Mouse (Mus musculus) erythroblast, embryonic 14.5 days (primary cell): ENCODE data around the gene Aldh4a1. TPM values are rescaled to one million over a fixed set of nuclear protein-coding genes. Genes with fewer than 3 reads are reported as not detected.
A peak's percentile ranks its signal among the peaks of the same experiment; 100 is the strongest.

Source experiments
- H3K27me3 ChIP-seq: 2 replicates; pipeline ENCODE4 v1.6.1; 2012; ENCODE audit warnings: inconsistent platforms; ENCODE audit not compliant: control insufficient read depth
- H3K36me3 ChIP-seq: 2 replicates; pipeline ENCODE4 v1.6.1; 2012; ENCODE audit warnings: mild to moderate bottlenecking, inconsistent platforms; ENCODE audit not compliant: control insufficient read depth
- H3K4me1 ChIP-seq: 2 replicates; pipeline ENCODE4 v1.6.1; 2012; ENCODE audit warnings: inconsistent platforms; ENCODE audit not compliant: control insufficient read depth
- H3K4me3 ChIP-seq: replicated peaks from 2 replicates; pipeline ENCODE3; 2012; ENCODE audit warnings: moderate library complexity, mild to moderate bottlenecking, inconsistent platforms
- H3K9me3 ChIP-seq: 2 replicates; pipeline ENCODE4 v1.6.1; 2012; ENCODE audit warnings: low read length, inconsistent platforms, mixed read lengths; ENCODE audit not compliant: control insufficient read depth
- GATA1 ChIP-seq: IDR thresholded peaks from 2 replicates; pipeline ENCODE4 v1.6.1; 2012; ENCODE audit warnings: low read length, inconsistent platforms, mixed read lengths
- TAL1 ChIP-seq: IDR thresholded peaks from 3 replicates; pipeline ENCODE4 v1.6.1; 2012; ENCODE audit warnings: low read length, inconsistent platforms, mixed read lengths
- polyA plus RNA-seq: library from polyadenylated mRNA; stranded (reverse); fragments of >175 nt; gene quantifications from 2 replicates; pipeline ENCODE4 v1.2.3, GENCODE M21; 2012

Gene Aldh4a1
- polyA plus RNA-seq, 1 experiment, result 0.75 TPM

DNA sequence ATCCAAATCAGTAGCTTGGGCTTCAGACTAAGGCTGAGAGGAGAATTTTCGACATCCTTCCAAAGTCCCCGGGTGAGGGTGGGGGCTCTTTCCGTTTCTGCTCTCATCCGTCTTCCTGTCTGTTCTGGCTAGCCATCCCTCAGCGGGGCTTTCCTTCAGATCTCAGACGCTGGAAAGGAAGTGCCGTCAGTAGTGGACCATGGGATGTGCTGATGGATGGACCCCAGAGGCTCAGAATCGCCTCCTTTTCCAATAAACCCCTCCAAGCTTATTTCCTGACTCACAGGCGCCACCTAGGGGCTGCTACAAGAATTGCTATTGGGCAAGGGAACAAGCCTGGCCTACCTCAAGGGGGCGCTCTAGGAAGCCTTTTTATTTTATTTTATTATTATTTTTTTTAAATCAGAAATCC, 11.1 kb upstream of the Aldh4a1 start:
- H3K4me1 ChIP-seq, result peaks cover 11% of the 10 kb centered on the region
- H3K27me3 ChIP-seq, result no peaks in the 10 kb centered on the region
- H3K9me3 ChIP-seq, result peaks cover 13% of the 10 kb centered on the region
- H3K36me3 ChIP-seq, result peaks cover 11% of the 10 kb centered on the region; the same call in 1 of the 2 replicates
- H3K4me3 ChIP-seq, result no peak overlapping the region
- TF ChIP-seq GATA1, result no peak
- TF ChIP-seq TAL1, result no peak

GRCm38 (mm10) chr4:139614524-139615260, 8.0 kb upstream of the Aldh4a1 start:
- Histone ChIP-seq H3K36me3 (peaks cover 7% of the 10 kb centered on the region; the same call in 1 of the 2 replicates), H3K27me3 (no peaks in the 10 kb centered on the region), H3K4me3 (no peak overlapping the region), H3K4me1 (peaks cover 23% of the 10 kb centered on the region), H3K9me3 (peaks cover 13% of the 10 kb centered on the region)
- TF ChIP-seq TAL1 (no peak), GATA1 (no peak)

- TF ChIP-seq GATA1, result no peak
- TF ChIP-seq TAL1, result no peak
These were observed 6.2 kb upstream of the Aldh4a1 start for GRCm38 (mm10) chr4:139616276-139617000.

DNA sequence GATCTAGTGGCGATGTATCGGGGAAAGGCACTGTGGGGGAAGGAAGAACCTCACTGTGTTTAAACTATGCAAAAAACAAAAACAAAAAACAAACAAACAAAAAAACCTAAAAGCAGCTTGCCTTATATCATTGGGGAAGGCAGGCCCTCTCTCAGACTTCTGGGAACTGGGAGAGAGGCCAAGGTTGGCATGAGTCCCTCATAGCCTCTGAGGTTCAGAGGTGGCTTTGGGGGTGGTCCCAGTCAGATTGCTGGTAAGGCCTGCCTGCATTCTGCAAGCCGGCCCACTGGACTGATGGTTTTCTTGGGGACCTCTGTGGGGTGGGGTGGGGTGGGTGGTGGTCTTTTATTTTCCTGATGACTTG, 5.7 kb upstream of the Aldh4a1 start:
- H3K4me3 ChIP-seq, result peak overlapping the region; percentile 66
- peaks cover 26% of the 10 kb centered on the region for H3K4me1 ChIP-seq
- H3K27me3 ChIP-seq, result no peaks in the 10 kb centered on the region
- peaks cover 7% of the 10 kb centered on the region; the same call in 1 of the 2 replicates for H3K36me3 ChIP-seq
- TF ChIP-seq GATA1 (no peak), TAL1 (no peak)
- H3K9me3 ChIP-seq, result peaks cover 13% of the 10 kb centered on the region

More at GRCm38 (mm10) chr4:139616276-139617000, 6.2 kb upstream of the Aldh4a1 start:
- H3K36me3 ChIP-seq, result peaks cover 7% of the 10 kb centered on the region; the same call in 1 of the 2 replicates
- H3K4me3 ChIP-seq, result peak overlapping the region; percentile 66
- no peaks in the 10 kb centered on the region for H3K27me3 ChIP-seq
- H3K4me1 ChIP-seq, result peaks cover 23% of the 10 kb centered on the region
- peaks cover 13% of the 10 kb centered on the region for H3K9me3 ChIP-seq

DNA sequence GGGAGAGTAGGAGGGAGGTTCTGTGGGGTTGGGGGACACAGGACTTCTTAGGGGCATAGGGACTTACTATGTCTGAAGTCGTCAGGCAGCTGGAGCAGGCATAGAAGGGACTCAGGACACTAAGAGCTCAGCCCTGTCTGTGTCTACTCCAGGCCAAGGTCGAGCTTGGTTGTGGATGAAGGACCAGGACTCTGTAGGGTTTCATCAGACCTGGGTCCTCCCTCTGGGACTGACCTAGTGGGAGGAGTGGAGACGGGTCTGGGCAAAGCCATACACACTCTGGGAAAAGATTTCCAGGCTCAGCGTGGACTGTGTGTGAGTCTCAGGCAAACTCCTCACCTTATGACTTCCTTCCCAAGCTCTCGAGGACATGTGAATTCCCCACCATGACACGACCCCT, 2.9 kb upstream of the Aldh4a1 start:
- Histone ChIP-seq H3K4me1 (peaks cover 53% of the 10 kb centered on the region), H3K4me3 (no peak overlapping the region), H3K9me3 (no peaks in the 10 kb centered on the region; the same call in 1 of the 2 replicates), H3K36me3 (peaks cover 1% of the 10 kb centered on the region; the same call in 1 of the 2 replicates), H3K27me3 (no peaks in the 10 kb centered on the region)
- TF ChIP-seq TAL1 (no peak), GATA1 (no peak)

DNA sequence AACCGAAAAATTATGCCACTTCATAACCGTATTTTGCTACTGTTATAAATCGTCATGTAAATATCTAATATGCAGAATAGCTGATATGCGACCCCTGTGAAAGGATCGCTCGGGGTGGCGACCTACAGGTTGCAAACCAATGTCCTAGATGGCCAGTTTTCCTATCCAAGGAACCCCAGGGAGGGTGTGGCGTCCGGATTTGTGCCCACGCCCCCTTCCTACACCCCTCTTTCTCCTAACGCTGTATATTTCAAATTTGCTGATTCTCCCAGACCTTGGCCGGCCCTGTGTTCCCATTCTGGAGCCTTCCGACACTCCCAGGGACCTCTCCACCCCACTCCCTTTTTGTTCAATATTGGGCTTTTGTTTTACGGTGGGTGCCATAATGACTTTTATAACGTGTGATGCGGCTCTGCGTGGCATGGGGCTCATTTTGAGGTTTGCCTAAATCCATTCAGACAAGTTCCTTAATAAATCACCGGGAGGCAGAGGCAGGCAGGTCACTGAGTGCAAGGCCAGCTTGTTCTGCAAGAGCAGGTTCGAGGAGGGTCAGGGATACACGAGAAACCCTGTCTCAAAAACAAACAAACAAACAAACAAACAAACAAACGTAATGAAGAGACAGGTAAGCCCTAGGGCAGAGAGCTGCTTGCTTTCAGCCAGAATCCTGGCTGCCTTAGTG, 909 bp downstream of the Aldh4a1 start:
- Histone ChIP-seq H3K4me1 (peaks cover 44% of the 10 kb centered on the region), H3K27me3 (no peaks in the 10 kb centered on the region), H3K36me3 (peaks cover 2% of the 10 kb centered on the region; the same call in 1 of the 2 replicates), H3K4me3 (peak overlapping the region; percentile 71), H3K9me3 (no peaks in the 10 kb centered on the region)
- no peak for TF ChIP-seq TAL1
- TF ChIP-seq GATA1, result no peak

DNA sequence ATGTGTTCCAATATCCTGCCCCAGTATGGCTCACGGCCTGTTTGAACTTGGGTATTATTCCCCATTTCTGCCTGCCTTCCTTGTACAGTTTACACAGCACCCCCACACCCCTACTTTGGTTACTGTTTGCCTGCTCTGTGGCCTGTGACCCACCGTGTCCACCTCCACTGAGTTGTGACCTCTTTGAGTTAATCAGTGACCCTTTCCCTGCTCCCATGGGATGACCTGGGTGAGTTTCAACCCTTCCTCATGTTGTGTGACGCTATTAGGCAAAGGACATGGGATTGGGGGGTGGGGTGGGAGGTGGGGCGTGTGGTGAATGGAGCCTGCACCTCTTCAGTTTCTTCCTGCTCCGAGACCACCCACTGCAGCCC, 1.4 kb downstream of the Aldh4a1 start:
- H3K4me1 ChIP-seq, result peaks cover 45% of the 10 kb centered on the region
- TF ChIP-seq GATA1, result no peak
- TF ChIP-seq TAL1, result no peak
- H3K36me3 ChIP-seq, result peaks cover 2% of the 10 kb centered on the region; the same call in 1 of the 2 replicates
- no peaks in the 10 kb centered on the region for H3K9me3 ChIP-seq
- H3K4me3 ChIP-seq, result peak overlapping the region; percentile 71
- H3K27me3 ChIP-seq, result no peaks in the 10 kb centered on the region

DNA sequence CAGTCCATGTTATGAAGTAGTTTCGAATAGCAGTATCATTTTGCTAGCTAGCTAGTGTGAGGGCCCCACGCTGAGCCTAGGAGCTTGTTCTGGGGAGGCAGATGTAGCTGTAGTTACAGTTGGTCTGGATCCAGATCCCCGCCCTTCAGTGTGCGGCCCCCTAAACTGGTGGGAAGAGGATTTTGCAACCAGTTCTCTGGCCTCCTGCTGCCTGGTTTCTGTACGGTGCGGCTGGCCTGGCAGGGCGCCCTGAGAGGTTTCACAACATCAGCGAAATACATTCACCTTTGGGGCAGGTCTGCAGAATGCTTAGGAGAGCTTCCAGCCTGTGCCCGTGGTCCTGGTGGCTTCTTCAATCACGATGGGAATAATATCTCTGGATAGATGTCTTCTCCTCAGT, 2.0 kb downstream of the Aldh4a1 start:
- peaks cover 2% of the 10 kb centered on the region; the same call in 1 of the 2 replicates for H3K36me3 ChIP-seq
- no peak for TF ChIP-seq TAL1
- no peak for TF ChIP-seq GATA1
- peak overlapping the region; percentile 32 for H3K4me3 ChIP-seq
- H3K27me3 ChIP-seq, result no peaks in the 10 kb centered on the region
- H3K9me3 ChIP-seq, result no peaks in the 10 kb centered on the region
- peaks cover 47% of the 10 kb centered on the region for H3K4me1 ChIP-seq

GRCm38 (mm10) chr4:139627361-139627760, 4.7 kb downstream of the Aldh4a1 start:
- H3K36me3 ChIP-seq, result peaks cover 2% of the 10 kb centered on the region; the same call in 1 of the 2 replicates
- H3K27me3 ChIP-seq, result no peaks in the 10 kb centered on the region
- H3K9me3 ChIP-seq, result no peaks in the 10 kb centered on the region
- peaks cover 37% of the 10 kb centered on the region for H3K4me1 ChIP-seq
- H3K4me3 ChIP-seq, result no peak overlapping the region
- TF ChIP-seq GATA1 (no peak), TAL1 (no peak)
